Mouse (Mus musculus) midbrain, embryonic 14.5 days (tissue): ENCODE results near the gene Prss42. TPM values are rescaled to one million over a fixed set of nuclear protein-coding genes. Genes with fewer than 3 reads are reported as not detected.
A peak's percentile ranks its signal among the peaks of the same experiment; 100 is the strongest.
"Not testable (repeated sequence)": the region's sequence is repeated elsewhere in the genome, so short reads cannot be mapped to it uniquely, and the experiment has no call there.

Experiments
- ATAC-seq: fragments of 200-750 bp; cut with Nextera tagmentation; 2 replicates; pipeline ENCODE4 v1.8.0; 2017; ENCODE audit warnings: moderate number of reproducible peaks, moderate library complexity; ENCODE audit not compliant: low FRiP score, low TSS enrichment
- DNase-seq: peaks from one replicate; pipeline ENCODE4 v3.0.0-alpha.2; 2015
- H3K27ac ChIP-seq: fragments of 300-500 bp; sonication (generic); replicated peaks from 2 replicates; pipeline ENCODE4 v1.5.1; 2014; ENCODE audit warnings: mild to moderate bottlenecking, low read depth, low read length, moderate library complexity
- H3K27me3 ChIP-seq: fragments of 300-500 bp; sonication (generic); 2 replicates; pipeline ENCODE4 v1.6.1; 2014; ENCODE audit warnings: low read length, control low read depth, mixed read lengths; ENCODE audit not compliant: control insufficient read depth, insufficient read depth
- H3K36me3 ChIP-seq: fragments of 300-500 bp; sonication (generic); 2 replicates; pipeline ENCODE4 v1.6.1; 2014; ENCODE audit warnings: low read length, control low read depth; ENCODE audit not compliant: control insufficient read depth, insufficient read depth
- H3K4me1 ChIP-seq: fragments of 300-500 bp; sonication (generic); 2 replicates; pipeline ENCODE4 v1.6.1; 2014; ENCODE audit warnings: mild to moderate bottlenecking, antibody characterized with exemption, low read length, control low read depth; ENCODE audit not compliant: control insufficient read depth, insufficient read depth
- H3K4me2 ChIP-seq: fragments of 300-500 bp; sonication (generic); 2 replicates; pipeline ENCODE4 v1.6.1; 2014; ENCODE audit warnings: mild to moderate bottlenecking, low read length, moderate library complexity
- H3K4me3 ChIP-seq: fragments of 300-500 bp; sonication (generic); replicated peaks from 2 replicates; pipeline ENCODE4 v1.5.1; 2014; ENCODE audit warnings: low read depth, low read length
- H3K9ac ChIP-seq: fragments of 300-500 bp; sonication (generic); replicated peaks from 2 replicates; pipeline ENCODE4 v1.6.1; 2014; ENCODE audit warnings: mild to moderate bottlenecking, low read length, moderate library complexity
- H3K9me3 ChIP-seq: fragments of 300-500 bp; sonication (generic); 2 replicates; pipeline ENCODE4 v1.6.1; 2016; ENCODE audit warnings: low read length, control low read depth, mixed read lengths; ENCODE audit not compliant: control insufficient read depth
- WGBS: fragments of 180-500 bp; shearing (Covaris S2); extraction: QIAGEN DNeasy Blood & Tissue Kit; methylation state at CpG from one replicate; pipeline ENCODE4 v1.1.7; 2014; 5-methylcytosine and 5-hydroxymethylcytosine counted together
- polyA plus RNA-seq: library from polyadenylated mRNA; unstranded; fragments of >200 nt; fragmentation: Nextera tagmentation; extraction: Ambion mirVana; gene quantifications from 2 replicates; pipeline ENCODE4 v1.2.1, GENCODE M21; 2014

Gene Prss42
- polyA plus RNA-seq, 1 experiment from 2014 or later: not detected

DNA sequence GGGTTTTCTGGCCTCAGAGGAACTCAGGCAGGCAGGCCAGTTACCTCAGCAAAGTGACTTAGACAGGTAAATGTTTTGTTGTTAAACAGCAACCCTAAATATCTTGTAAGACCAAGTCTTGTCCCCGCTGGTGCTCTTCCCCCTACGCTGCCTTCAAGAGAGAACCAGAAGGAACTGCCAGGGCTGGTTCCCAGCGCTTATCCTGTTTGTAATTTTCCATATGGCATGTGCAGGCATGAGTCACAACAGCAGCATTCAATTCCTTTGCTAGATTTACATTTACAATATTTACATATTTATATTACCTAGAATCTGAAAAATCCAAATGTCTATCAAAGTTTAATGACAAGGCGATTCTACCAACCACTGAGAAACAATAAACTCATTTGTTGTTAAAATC is 12.1 kb downstream of the Prss42 start:
- DNase-seq (no peak), ATAC-seq (no peak)
- Histone ChIP-seq H3K9ac (no peak overlapping the region), H3K27me3 (no peaks in the 10 kb centered on the region), H3K9me3 (no peaks in the 10 kb centered on the region), H3K4me2 (no peak overlapping the region), H3K4me1 (no peaks in the 10 kb centered on the region), H3K4me3 (no peak overlapping the region), H3K36me3 (no peaks in the 10 kb centered on the region), H3K27ac (no peak overlapping the region)
- whole genome bisulfite sequencing: 93% methylated on average over 4 of the region's 4 CpGs

- H3K27me3 ChIP-seq: no peaks in the 10 kb centered on the region
- H3K9me3 ChIP-seq: no peaks in the 10 kb centered on the region
- no peak within 1 kb of the TSS for H3K4me3 ChIP-seq
- DNase-seq (no peak), ATAC-seq (no peak)
- H3K4me1 ChIP-seq: no peaks in the 10 kb centered on the region
- no peak within 1 kb of the TSS for H3K27ac ChIP-seq
- H3K36me3 ChIP-seq: no peaks in the 10 kb centered on the region
- H3K9ac ChIP-seq: no peak within 1 kb of the TSS
- 66% methylated on average over 18 of the region's 18 CpGs for WGBS
- H3K4me2 ChIP-seq: no peak within 1 kb of the TSS
These were observed 15.8 kb downstream of the Prss42 start, which contains the start of gene Prss44 for GRCm38 (mm10) chr9:110813789-110814188. Gene Prss44 (plus strand): TSS chr9:110813994.

DNA sequence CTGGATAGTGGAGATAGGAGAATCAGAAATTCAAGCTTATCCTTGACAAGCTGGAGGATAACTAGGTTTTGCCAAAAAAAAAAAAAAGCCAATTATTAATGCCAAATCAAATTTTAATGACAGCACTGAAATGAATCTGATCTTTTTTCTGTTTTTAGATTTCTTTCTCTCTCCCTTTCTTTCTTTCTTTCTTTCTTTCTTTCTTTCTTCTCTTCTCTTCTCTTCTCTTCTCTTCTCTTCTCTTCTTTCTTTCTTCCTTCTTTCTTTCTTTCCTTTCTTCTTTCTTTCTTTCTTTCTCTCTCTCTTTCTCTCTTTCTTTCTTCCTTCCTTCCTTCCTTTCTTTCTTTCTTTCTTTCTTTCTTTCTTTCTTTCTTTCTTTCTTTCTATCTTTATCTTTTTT is 22.6 kb downstream of the Prss42 start:
- H3K4me2 ChIP-seq, ATAC-seq, H3K27me3 ChIP-seq, H3K4me1 ChIP-seq, H3K27ac ChIP-seq, H3K9me3 ChIP-seq, H3K4me3 ChIP-seq, DNase-seq, H3K36me3 ChIP-seq, H3K9ac ChIP-seq: not testable (repeated sequence)

- no peak overlapping the region for H3K9ac ChIP-seq
- WGBS: 86% methylated on average over 7 of the region's 7 CpGs
- H3K27ac ChIP-seq: no peak overlapping the region
- H3K4me1 ChIP-seq: no peaks in the 10 kb centered on the region
- no peaks in the 10 kb centered on the region for H3K27me3 ChIP-seq
- H3K9me3 ChIP-seq: no peaks in the 10 kb centered on the region
- H3K4me2 ChIP-seq: no peak overlapping the region
- no peak overlapping the region for H3K4me3 ChIP-seq
- no peak for DNase-seq
- H3K36me3 ChIP-seq: no peaks in the 10 kb centered on the region
- ATAC-seq: no peak
These were observed 23.5 kb downstream of the Prss42 start for GRCm38 (mm10) chr9:110821436-110821835.

DNA sequence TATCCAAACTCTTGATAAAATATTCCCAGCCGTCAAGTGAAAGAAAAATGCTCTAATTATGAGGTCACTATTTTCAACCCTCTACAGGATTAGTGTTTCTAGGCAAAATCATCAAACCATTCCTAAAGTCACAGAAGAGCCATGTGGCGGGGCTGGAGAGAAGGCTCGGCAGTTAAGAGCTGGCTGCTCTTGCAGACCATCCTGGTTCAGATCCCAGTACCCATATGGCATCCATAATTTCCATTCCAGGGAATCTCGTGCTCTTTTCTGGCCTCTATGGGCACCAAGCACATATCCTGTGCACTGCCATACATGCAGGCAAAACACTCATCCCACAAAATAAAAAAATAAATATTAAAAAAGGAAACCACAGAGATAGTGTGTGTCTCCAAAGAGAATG is 27.5 kb downstream of the Prss42 start:
- no peak overlapping the region for H3K4me2 ChIP-seq
- no peak for DNase-seq
- H3K36me3 ChIP-seq: no peaks in the 10 kb centered on the region
- WGBS: 85% methylated on average over 4 of the region's 4 CpGs
- H3K9ac ChIP-seq: no peak overlapping the region
- H3K4me1 ChIP-seq: no peaks in the 10 kb centered on the region
- H3K9me3 ChIP-seq: no peaks in the 10 kb centered on the region
- no peak overlapping the region for H3K4me3 ChIP-seq
- H3K27ac ChIP-seq: no peak overlapping the region
- ATAC-seq: no peak
- H3K27me3 ChIP-seq: no peaks in the 10 kb centered on the region

- Histone ChIP-seq H3K4me3 (no peak overlapping the region), H3K4me2 (no peak overlapping the region), H3K9me3 (no peaks in the 10 kb centered on the region), H3K4me1 (no peaks in the 10 kb centered on the region), H3K9ac (no peak overlapping the region), H3K27me3 (no peaks in the 10 kb centered on the region), H3K36me3 (no peaks in the 10 kb centered on the region), H3K27ac (no peak overlapping the region)
- 75% methylated on average over 7 of the region's 7 CpGs for WGBS
- no peak for ATAC-seq
- no peak for DNase-seq
These were observed 27.9 kb downstream of the Prss42 start for GRCm38 (mm10) chr9:110825832-110826231.

DNA sequence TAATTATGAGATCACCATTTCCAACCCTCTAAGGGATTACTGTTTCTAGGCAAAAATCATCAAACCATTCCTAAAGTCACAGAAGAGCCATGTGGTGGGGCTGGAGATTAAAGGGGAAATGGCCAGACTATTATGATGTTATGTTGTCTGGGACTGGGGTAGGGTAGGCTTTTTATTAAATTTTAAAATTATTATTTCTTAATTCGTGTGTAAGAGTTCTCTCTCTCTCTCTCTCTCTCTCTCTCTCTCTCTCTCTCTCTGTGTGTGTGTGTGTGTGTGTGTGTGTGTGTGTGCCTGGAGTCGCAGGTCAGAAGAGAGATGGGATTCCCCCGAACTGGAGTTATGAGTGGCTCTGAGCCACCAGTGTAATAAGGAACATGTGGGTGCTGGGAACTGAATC is 28.4 kb downstream of the Prss42 start, which contains the start of gene Prss43:
Gene Prss43, plus strand, starts transcription at position 301 of the 400 bp plus-strand sequence.
- no peak within 1 kb of the TSS for H3K4me2 ChIP-seq
- no peak within 1 kb of the TSS for H3K4me3 ChIP-seq
- H3K9ac ChIP-seq: no peak within 1 kb of the TSS
- H3K36me3 ChIP-seq: no peaks in the 10 kb centered on the region
- H3K27ac ChIP-seq: no peak within 1 kb of the TSS
- no peaks in the 10 kb centered on the region for H3K9me3 ChIP-seq
- no peak for DNase-seq
- ATAC-seq: no peak
- 93% methylated on average over 3 of the region's 3 CpGs for WGBS
- no peaks in the 10 kb centered on the region for H3K4me1 ChIP-seq
- H3K27me3 ChIP-seq: no peaks in the 10 kb centered on the region

DNA sequence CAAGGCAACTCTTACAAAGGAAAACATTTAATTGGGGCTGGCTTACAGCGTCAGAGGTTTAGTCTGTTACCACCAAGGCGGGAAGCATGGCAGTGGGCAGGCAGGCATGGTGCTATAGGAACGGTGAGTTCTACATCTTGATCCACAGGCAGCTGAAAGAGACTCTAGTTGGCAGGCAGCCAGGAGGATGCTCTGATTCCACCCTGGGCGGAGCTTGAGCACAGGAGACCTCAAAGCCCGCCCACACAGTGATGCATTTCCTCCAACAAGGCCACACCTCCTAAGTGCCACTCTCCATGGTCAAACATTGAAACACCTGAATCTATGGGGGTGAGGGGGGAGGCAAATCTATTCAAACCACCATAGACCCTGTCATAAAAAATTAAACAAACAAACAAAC is 35.1 kb downstream of the Prss42 start:
- Histone ChIP-seq H3K9ac (no peak overlapping the region), H3K27me3 (no peaks in the 10 kb centered on the region), H3K4me1 (no peaks in the 10 kb centered on the region), H3K9me3 (no peaks in the 10 kb centered on the region), H3K27ac (no peak overlapping the region), H3K4me2 (no peak overlapping the region), H3K36me3 (no peaks in the 10 kb centered on the region), H3K4me3 (no peak overlapping the region)
- WGBS: 75% methylated on average over 5 of the region's 5 CpGs
- ATAC-seq (no peak), DNase-seq (peak; percentile 13)

DNA sequence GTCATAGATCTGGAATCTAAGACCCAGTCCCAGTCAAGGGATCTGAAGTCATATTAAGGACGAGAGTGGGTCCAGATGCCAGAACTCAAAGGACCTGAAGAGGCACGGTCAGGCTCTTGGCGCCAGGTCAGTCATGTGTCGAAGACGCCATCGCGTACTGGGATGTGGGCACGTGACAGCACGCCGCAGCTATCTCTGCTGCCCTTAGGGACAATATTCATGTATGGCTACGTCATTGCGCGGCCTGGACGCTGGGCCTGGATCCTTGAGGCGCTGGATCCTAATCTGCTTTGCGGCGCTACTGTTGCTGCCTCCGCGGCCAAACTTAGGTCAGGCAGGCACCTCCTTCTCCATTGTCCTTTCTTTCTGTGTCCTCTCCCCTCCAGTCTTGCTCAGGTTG is 36.4 kb downstream of the Prss42 start, which contains the start of gene Prss45:
Gene Prss45, plus strand, starts transcription at position 178 of the 400 bp plus-strand sequence.
- Histone ChIP-seq H3K4me1 (no peaks in the 10 kb centered on the region), H3K36me3 (no peaks in the 10 kb centered on the region), H3K27me3 (no peaks in the 10 kb centered on the region), H3K9me3 (no peaks in the 10 kb centered on the region), H3K27ac (no peak within 1 kb of the TSS), H3K4me3 (no peak within 1 kb of the TSS), H3K9ac (no peak within 1 kb of the TSS), H3K4me2 (no peak within 1 kb of the TSS)
- DNase-seq (no peak), ATAC-seq (no peak)
- WGBS: 81% methylated on average over 19 of the region's 19 CpGs
